Mouse (Mus musculus): ENCODE results near the gene Doxl2.

GRCm38 (mm10) chr6:49011191-49011590 lies 36.4 kb downstream of the Doxl2 start:
- no peak for TF ChIP-seq CTCF (IDR thresholded peaks at IDR 0.05; ENCODE audit: low read depth, low read length)
- no peak for TF ChIP-seq POLR2A (IDR thresholded peaks at IDR 0.05; ENCODE audit: borderline replicate concordance, low read depth, low read length)

Measured in bone marrow macrophage, adult 2 months (primary cell).